Mouse (Mus musculus) midbrain, embryonic 15.5 days (tissue): ENCODE results near the gene Snrpa1. TPM values are rescaled to one million over a fixed set of nuclear protein-coding genes. Genes with fewer than 3 reads are reported as not detected.

ENCODE experiments used
- polyA plus RNA-seq: library from polyadenylated mRNA; unstranded; fragments of >200 nt; fragmentation: Nextera tagmentation; extraction: Ambion mirVana; gene quantifications from 2 replicates; pipeline ENCODE4 v1.2.1, GENCODE M21; 2015

The Snrpa1 gene
- polyA plus RNA-seq, 1 experiment from 2014 or later = 132 TPM

Other genes starting within 250 kb of the Snrpa1 start
- gene Pcsk6, start 197.3 kb upstream of the Snrpa1 start, polyA plus RNA-seq = 1.1 TPM in 2 replicates
- not detected in 2 replicates for gene Gm45213, start 15.4 kb upstream of the Snrpa1 start, polyA plus RNA-seq
- gene Selenos, start 20.6 kb downstream of the Snrpa1 start, polyA plus RNA-seq = 80.2 and 84.7 TPM in 2 replicates
- gene Chsy1, start 50.5 kb downstream of the Snrpa1 start, polyA plus RNA-seq = 10.0 and 10.7 TPM in 2 replicates